Comparison of ENCODE assay signal across 8 mouse cellular contexts in genomic region chr11:59948401-59948767, GRCm38 (mm10). TPM values are rescaled to one million over a fixed set of nuclear protein-coding genes. Genes with fewer than 3 reads are reported as not detected.
DNase-seq lines count a peak whose midpoint lies in the region; ATAC-seq and TF ChIP-seq lines count a peak whose summit lies in the region.

No protein-coding gene starts in this region.

- H3K27me3 ChIP-seq in kidney, embryonic 16.5 days (ENCODE audit: insufficient read depth, low read length) = no peaks in the 10 kb centered on the region
- no peaks in the 10 kb centered on the region for H3K27me3 ChIP-seq in forebrain, embryonic 16.5 days (replicated peaks; ENCODE audit: control insufficient read depth, insufficient read depth, low read length)
- no peaks in the 10 kb centered on the region for H3K27me3 ChIP-seq in lung, postnatal 0 days (replicated peaks; ENCODE audit: insufficient read depth, low read length)

- no peaks in the 10 kb centered on the region for H3K9me3 ChIP-seq in kidney, embryonic 16.5 days (ENCODE audit: low read length)
- no peaks in the 10 kb centered on the region for H3K9me3 ChIP-seq in forebrain, embryonic 16.5 days (ENCODE audit: control insufficient read depth, low read length)
- H3K9me3 ChIP-seq in lung, postnatal 0 days (ENCODE audit: low read length) = no peaks in the 10 kb centered on the region

- H3K27ac ChIP-seq in kidney, embryonic 16.5 days (ENCODE audit: low read length) = peak overlapping the region; percentile 74
- peak overlapping the region; percentile 68 for H3K27ac ChIP-seq in forebrain, embryonic 16.5 days (ENCODE audit: low read length)
- peak overlapping the region; percentile 74 for H3K27ac ChIP-seq in lung, postnatal 0 days (ENCODE audit: low read length)

- H3K4me1 ChIP-seq in kidney, embryonic 16.5 days (ENCODE audit: insufficient read depth, low read length) = peaks cover 18% of the 10 kb centered on the region
- peaks cover 16% of the 10 kb centered on the region for H3K4me1 ChIP-seq in forebrain, embryonic 16.5 days (replicated peaks; ENCODE audit: control insufficient read depth, insufficient read depth, low read length)
- H3K4me1 ChIP-seq in lung, postnatal 0 days (ENCODE audit: insufficient read depth, low read depth, low read length) = peaks cover 5% of the 10 kb centered on the region; the same call in 1 of the 2 replicates

- H3K9ac ChIP-seq in kidney, embryonic 16.5 days (replicated peaks; ENCODE audit: low read length) = peak overlapping the region; percentile 99
- peak overlapping the region; percentile 88 for H3K9ac ChIP-seq in forebrain, embryonic 16.5 days (replicated peaks; ENCODE audit: low read depth, low read length)
- H3K9ac ChIP-seq in lung, postnatal 0 days (replicated peaks; ENCODE audit: low read depth) = peak overlapping the region; percentile 79

- no peak for TF ChIP-seq EP300 in lung, postnatal 0 days (IDR thresholded peaks at IDR 0.05)

- DNase-seq in kidney, adult 8-10 months = no peak
- DNase-seq in R1 (ENCODE audit: low read depth, low spot score) = peak; percentile 67
- DNase-seq in lung, postnatal 0 days (ENCODE audit: low spot score) = peak; percentile 35
- DNase-seq in urinary bladder, postnatal 25 days (ENCODE audit: low spot score) = no peak
- DNase-seq in thymus, postnatal 25 days = no peak
- no peak for DNase-seq in cerebellum, adult 18-20 months

- peak overlapping the region; percentile 98 for H3K4me3 ChIP-seq in kidney, embryonic 16.5 days (ENCODE audit: low read length)
- peak overlapping the region; percentile 73 for H3K4me3 ChIP-seq in forebrain, embryonic 16.5 days (replicated peaks; ENCODE audit: low read length)
- peak overlapping the region; percentile 91 for H3K4me3 ChIP-seq in lung, postnatal 0 days (ENCODE audit: low read depth, low read length)

- no peak for TF ChIP-seq CTCF in lung, postnatal 0 days (IDR thresholded peaks at IDR 0.05)

- H3K4me2 ChIP-seq in kidney, embryonic 16.5 days (replicated peaks; ENCODE audit: low read depth, low read length) = peak overlapping the region; percentile 88
- peak overlapping the region; percentile 60 for H3K4me2 ChIP-seq in forebrain, embryonic 16.5 days (ENCODE audit: low read length)
- H3K4me2 ChIP-seq in lung, postnatal 0 days (replicated peaks; ENCODE audit: low read depth, low read length) = peak overlapping the region; percentile 73

- 1% methylated on average over 16 of the region's 16 CpGs for WGBS in kidney, embryonic 16.5 days
- WGBS in forebrain, embryonic 16.5 days = 4% methylated on average over 16 of the region's 16 CpGs
- WGBS in lung, postnatal 0 days = 2% methylated on average over 16 of the region's 16 CpGs

- no peaks in the 10 kb centered on the region for H3K36me3 ChIP-seq in kidney, embryonic 16.5 days (ENCODE audit: insufficient read depth, low read length)
- H3K36me3 ChIP-seq in forebrain, embryonic 16.5 days (ENCODE audit: control insufficient read depth, insufficient read depth) = no peaks in the 10 kb centered on the region
- no peaks in the 10 kb centered on the region for H3K36me3 ChIP-seq in lung, postnatal 0 days (ENCODE audit: insufficient read depth, low read length)

- peak; percentile 39 for ATAC-seq in kidney, embryonic 16.5 days (ENCODE audit: low FRiP score, low TSS enrichment)
- ATAC-seq in forebrain, embryonic 16.5 days = peak; percentile 47
- ATAC-seq in lung, postnatal 0 days = peak; percentile 54

RNA-seq across cellular contexts. Expression of gene Med9, which starts 0.4 kb away (rescaled TPM):
- polyA plus RNA-seq in kidney, embryonic 16.5 days (2015; fragmentation: Nextera tagmentation; extraction: Ambion mirVana) = 49.1 and 49.3 TPM in 2 replicates
- 39.0 and 39.2 TPM in 2 replicates for polyA plus RNA-seq in forebrain, embryonic 16.5 days (2015; fragmentation: Nextera tagmentation; extraction: Ambion mirVana)
- 29.0 and 31.3 TPM in 2 replicates for polyA plus RNA-seq in lung, postnatal 0 days (2015; fragmentation: Nextera tagmentation; extraction: Ambion mirVana)

RNA-seq across cellular contexts. Expression of gene Rasd1, which starts 16.4 kb away (rescaled TPM):
- polyA plus RNA-seq in kidney, embryonic 16.5 days (2015; fragmentation: Nextera tagmentation; extraction: Ambion mirVana) = 3.3 and 4.2 TPM in 2 replicates
- polyA plus RNA-seq in forebrain, embryonic 16.5 days (2015; fragmentation: Nextera tagmentation; extraction: Ambion mirVana) = 0.51 and 1.1 TPM in 2 replicates
- 3.3 and 4.0 TPM in 2 replicates for polyA plus RNA-seq in lung, postnatal 0 days (2015; fragmentation: Nextera tagmentation; extraction: Ambion mirVana)

Comparison
In these comparisons a context has a peak if more than half of its experiments do, and no peak if none do; other contexts are left out.
1. DNase-seq: peak in R1 (single experiment) and lung, postnatal 0 days (single experiment); none in kidney, adult 8-10 months (0 of 2), urinary bladder, postnatal 25 days (single experiment), thymus, postnatal 25 days (single experiment) and cerebellum, adult 18-20 months (0 of 2).
2. Peak in every context shown above with its lines, with median percentiles within 50 percentile points of each other: ATAC-seq, H3K27ac ChIP-seq, H3K4me2 ChIP-seq, H3K4me3 ChIP-seq and H3K9ac ChIP-seq.